Mouse (Mus musculus) cerebellum, postnatal 14 days (tissue): ENCODE measurements around the gene Cd82.

Experiments used
- DNase-seq, 2 experiments: peaks; one replicate each; pipeline ENCODE4 v3.0.0; 2021; ENCODE audit warnings: mixed read lengths in 2 of 2

Gene Cd82

GRCm38 (mm10) chr2:93462760-93463159, at the start of gene Cd82:
TSS of gene Cd82 (minus strand) at chr2:93463140.
- no peak for DNase-seq

GRCm38 (mm10) chr2:93512130-93512529, 49.2 kb upstream of the Cd82 start:
- peak in 1 of 2 experiments; percentile 25 for DNase-seq

GRCm38 (mm10) chr2:93510839-93511238, 47.9 kb upstream of the Cd82 start:
- DNase-seq, result peak; percentile 65 to 66

GRCm38 (mm10) chr2:93509777-93510750, 47.1 kb upstream of the Cd82 start:
- no peak for DNase-seq

- DNase-seq, result peak in 1 of 2 experiments; percentile 49
These were observed 42.2 kb upstream of the Cd82 start for GRCm38 (mm10) chr2:93505091-93505490.

- DNase-seq, result no peak
These were observed 40.4 kb upstream of the Cd82 start for GRCm38 (mm10) chr2:93503353-93503752.

- no peak for DNase-seq
These were observed 38.4 kb upstream of the Cd82 start for GRCm38 (mm10) chr2:93501303-93501702.

- no peak for DNase-seq
These were observed 34.3 kb upstream of the Cd82 start for GRCm38 (mm10) chr2:93497221-93497620.

GRCm38 (mm10) chr2:93495170-93495569, 32.2 kb upstream of the Cd82 start:
- DNase-seq, result no peak

- no peak for DNase-seq
These were observed 30.6 kb upstream of the Cd82 start for GRCm38 (mm10) chr2:93493541-93493940.

- no peak for DNase-seq
These were observed 27.6 kb upstream of the Cd82 start for GRCm38 (mm10) chr2:93490516-93490915.

GRCm38 (mm10) chr2:93488911-93489587, 26.1 kb upstream of the Cd82 start:
- peak in 1 of 2 experiments; percentile 54 for DNase-seq

- DNase-seq, result no peak
These were observed 22.5 kb upstream of the Cd82 start for GRCm38 (mm10) chr2:93485459-93485858.

GRCm38 (mm10) chr2:93482036-93482644, 19.2 kb upstream of the Cd82 start:
- no peak for DNase-seq

- no peak for DNase-seq
These were observed 15.8 kb upstream of the Cd82 start for GRCm38 (mm10) chr2:93478744-93479143.

- peak; percentile 84 to 92 for DNase-seq
These were observed 14.6 kb upstream of the Cd82 start for GRCm38 (mm10) chr2:93477519-93477918.

GRCm38 (mm10) chr2:93476487-93476886, 13.5 kb upstream of the Cd82 start:
- peak in 1 of 2 experiments; percentile 33 for DNase-seq

- peak; percentile 97 for DNase-seq
These were observed 12.1 kb upstream of the Cd82 start for GRCm38 (mm10) chr2:93475040-93475439.

- DNase-seq, result peak in 1 of 2 experiments; percentile 43
These were observed 11.0 kb upstream of the Cd82 start for GRCm38 (mm10) chr2:93473915-93474314.

GRCm38 (mm10) chr2:93470849-93471576, 8.1 kb upstream of the Cd82 start:
- DNase-seq, result peak; percentile 90 to 94

- DNase-seq, result no peak
These were observed 7.2 kb upstream of the Cd82 start for GRCm38 (mm10) chr2:93470127-93470526.

- DNase-seq, result peak; percentile 66 to 80
These were observed 6.2 kb upstream of the Cd82 start for GRCm38 (mm10) chr2:93469118-93469517.

- DNase-seq, result no peak
These were observed 3.4 kb upstream of the Cd82 start for GRCm38 (mm10) chr2:93466314-93466713.
